Mouse (Mus musculus) kidney, postnatal 10 days (tissue): ENCODE data around the gene Gm4969.
A peak's percentile ranks its signal among the peaks of the same experiment; 100 is the strongest.
"Not testable (repeated sequence)": the region's sequence is repeated elsewhere in the genome, so short reads cannot be mapped to it uniquely, and the experiment has no call there.

Experiments
- DNase-seq: peaks from one replicate; pipeline ENCODE4 v3.0.0; 2021; ENCODE audit warnings: mixed read lengths

Gm4969 gene

DNA sequence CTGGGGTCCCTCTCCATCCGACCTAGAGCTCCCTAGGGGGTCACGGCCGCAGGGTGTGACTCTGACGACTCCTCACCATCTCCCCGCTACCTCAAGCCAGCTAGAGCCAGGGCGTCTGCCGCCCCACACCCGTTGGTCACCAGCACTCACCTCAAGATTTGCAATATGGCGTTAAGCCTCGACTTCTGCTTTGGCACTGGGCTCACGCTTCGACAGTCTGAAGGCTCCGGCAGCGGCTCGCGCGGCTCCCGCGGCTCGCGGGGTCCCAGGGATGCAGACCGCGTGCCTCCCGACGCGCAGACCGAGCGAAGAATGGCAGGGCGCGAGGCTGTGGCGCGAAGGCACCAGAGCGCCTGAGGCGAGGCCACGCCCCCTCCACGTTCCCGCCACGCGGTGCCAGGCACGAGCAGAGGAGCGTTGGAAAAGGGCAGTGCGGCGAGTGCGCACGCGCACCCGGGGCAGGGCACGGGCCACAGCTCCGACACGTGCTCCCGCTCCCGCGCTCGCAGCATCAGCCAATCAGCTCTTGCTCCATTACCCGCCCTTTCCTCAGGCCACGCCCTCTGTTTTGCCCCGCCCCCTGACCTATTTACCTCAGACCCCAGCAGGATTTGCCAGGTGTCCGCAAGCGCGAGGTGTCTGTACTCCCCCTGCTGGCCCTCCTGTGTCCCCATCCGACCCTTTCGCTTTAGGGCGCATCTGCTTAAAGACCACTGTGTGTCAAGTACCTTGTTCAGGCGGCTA, at the start of gene Gm4969:
TSS of gene Gm4969 (minus strand) at position 341 of the 744 bp plus-strand sequence.
- peak; percentile 78 for DNase-seq

DNA sequence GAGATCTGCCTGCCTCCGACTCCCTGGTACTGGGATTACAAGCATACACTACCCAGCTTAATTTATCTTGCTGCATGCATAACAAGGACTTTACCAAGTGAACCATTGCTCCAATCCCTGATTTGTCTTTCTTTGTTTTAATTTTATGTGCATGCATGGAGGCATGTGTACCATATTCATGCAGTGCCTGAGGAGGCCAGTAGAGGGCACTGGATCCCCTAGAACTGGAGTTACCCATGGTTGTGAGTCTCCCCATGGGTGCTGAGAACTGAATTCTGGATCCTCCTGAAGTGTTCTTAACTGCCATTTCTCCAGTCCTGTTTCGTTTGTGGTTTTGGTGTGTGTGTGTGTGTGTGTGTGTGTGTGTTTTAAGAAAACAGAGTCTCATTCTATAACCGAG, 48.8 kb upstream of the Gm4969 start:
- DNase-seq = no peak

DNA sequence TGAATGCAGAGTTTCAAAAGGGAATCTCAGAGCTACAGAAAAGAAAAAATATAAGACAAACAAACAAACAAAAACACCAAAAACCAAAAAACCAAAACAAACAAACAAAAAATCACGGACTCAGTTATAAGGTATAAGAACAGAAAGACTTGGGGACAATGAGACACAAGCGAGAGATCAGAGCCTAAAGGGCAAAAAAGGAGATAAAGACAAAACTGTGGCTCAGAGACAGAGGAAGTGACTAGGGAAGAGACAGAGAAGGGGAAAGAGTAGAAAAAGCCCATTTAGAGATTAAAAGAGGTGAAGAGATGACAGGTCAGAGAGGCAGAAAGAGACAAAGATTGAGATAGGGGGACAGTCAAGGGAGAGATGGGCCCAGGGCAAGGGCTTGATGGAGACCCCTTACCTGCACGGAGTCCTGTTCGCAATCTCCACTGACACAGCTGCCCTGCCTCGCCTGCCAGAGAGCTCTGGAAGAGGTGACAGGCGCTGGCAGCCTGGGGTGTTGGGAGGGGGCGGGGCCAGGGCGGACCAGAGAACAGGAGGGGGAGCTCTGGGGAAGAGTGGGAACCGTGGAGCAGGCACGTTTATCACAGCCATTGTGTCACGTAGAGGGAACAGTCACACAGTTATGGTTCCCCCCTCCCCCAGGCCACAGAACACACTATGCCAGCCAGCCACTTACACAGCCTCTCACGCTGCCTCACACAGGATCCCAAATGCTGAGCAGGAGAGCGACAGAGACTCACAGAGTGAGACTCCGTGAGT, 47.7 kb upstream of the Gm4969 start, which contains the start of gene Gipr:
TSS of gene Gipr (minus strand) at position 472 of the 768 bp plus-strand sequence.
- peak; percentile 38 for DNase-seq

DNA sequence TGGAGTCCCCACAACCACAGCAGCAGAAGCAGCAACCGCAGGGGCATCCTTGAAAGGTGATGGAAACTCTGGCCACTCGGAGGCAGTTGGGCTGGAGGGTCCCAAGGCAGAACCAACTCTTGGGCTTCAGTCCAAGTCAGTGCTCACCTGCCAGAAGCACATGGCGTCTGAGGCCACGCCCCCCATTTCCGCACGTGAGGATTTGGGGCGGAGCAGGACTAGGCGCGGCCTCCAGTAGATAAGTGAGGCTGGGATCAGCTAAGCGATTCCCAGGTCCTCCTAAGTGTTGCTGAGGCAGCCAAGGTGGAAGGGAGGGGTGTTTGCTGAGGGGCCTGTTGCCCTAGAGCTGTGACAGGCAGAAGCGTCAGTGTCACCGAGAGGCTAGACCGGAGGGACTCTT, 46.8 kb upstream of the Gm4969 start:
- peak; percentile 41 for DNase-seq

DNA sequence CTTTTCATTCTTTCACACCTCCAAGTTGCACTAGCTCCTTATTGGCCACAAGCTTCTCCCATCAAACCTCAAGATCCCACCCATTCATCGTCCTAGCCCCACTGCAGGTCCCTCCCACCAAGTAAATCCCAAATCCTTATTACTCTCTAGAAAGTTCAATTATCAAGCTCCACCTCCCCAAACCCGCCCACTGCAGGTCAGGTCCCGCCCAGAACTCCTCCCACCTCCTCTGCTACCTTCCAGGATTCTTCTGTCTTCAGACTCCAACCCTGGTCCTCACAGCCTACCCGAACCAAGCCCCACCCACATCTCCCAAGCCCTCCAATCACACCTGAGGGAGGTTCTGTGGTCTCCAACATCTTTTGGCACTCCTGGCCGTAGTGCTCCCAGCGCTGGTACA, 46.0 kb upstream of the Gm4969 start:
- peak; percentile 62 for DNase-seq

DNA sequence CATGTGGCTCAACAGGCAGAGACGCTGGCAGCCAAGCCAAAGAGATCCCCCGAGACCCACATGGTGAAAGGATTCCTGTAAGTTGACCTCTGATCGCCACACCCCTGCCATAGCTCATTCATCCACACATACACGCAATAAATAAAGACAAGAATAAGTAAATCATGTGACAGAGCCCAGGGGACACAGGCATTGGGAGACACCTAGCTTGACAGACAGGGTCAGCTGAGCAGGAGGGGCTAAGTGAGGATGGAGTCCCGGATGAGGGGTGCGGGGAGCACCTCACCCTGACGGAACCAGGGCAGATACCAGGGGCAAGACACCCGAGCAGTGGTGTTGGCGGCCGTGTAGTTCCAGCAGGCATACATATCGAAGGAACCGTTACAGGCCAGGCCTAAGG, 45.6 kb upstream of the Gm4969 start:
- DNase-seq = no peak

DNA sequence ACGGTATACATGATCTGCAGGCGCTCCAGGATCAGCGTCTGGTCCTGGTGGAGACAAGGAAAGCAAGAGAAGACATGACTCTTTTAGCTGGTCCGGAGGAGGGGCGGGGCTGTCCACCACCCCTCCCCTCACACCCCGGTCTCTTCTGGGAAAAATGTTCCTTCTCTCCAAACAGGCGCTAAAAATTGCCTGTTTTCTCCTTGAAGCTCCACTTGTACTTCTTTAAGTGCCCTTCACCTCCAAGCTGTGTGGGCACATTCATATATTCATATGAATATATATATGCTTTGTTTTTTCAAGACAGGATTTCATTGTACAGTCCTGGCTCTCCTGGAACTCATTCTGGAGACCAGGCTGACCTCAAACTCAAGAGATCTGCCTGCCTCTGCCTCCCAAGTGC, 44.8 kb upstream of the Gm4969 start:
- DNase-seq = no peak

DNA sequence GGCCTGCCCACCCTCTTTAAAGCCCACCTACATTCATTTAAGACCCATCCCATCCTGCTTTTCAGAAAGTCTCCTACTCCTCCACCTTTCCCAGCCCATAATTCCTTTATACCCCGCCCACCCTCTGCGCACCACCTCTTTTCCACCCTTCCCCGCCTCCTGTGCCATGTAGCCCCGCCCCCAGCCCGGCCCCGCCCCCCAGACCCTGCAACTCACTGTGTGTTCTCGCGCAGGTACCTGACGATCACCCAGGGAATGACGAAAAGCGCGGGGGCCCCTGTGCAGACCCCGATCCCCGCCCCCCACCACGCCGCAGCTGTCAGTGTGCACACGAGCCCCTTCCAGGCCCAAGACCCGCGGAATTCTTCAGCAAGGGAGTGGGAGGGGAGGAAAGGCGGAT, 41.9 kb upstream of the Gm4969 start:
- peak; percentile 70 for DNase-seq

DNA sequence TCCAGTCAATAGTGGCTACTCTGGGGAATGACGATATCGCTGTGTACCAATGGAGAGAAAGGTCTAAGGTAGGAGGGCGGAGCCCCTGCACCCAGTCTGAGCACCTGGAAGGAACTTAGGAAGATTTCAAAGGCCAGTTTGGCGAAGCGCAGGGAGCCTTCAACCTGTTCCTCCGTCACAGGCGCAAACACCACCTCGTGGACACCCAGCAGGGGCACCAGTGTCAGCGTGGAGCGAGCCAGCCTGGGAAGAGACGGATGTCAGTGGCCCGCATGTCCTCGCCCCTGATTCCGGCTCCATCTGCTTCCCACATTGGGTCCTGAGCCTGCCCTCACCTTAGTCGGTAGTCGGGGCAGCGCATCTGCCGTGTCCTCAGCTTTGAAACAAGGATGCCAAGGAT, 41.2 kb upstream of the Gm4969 start:
- no peak for DNase-seq

DNA sequence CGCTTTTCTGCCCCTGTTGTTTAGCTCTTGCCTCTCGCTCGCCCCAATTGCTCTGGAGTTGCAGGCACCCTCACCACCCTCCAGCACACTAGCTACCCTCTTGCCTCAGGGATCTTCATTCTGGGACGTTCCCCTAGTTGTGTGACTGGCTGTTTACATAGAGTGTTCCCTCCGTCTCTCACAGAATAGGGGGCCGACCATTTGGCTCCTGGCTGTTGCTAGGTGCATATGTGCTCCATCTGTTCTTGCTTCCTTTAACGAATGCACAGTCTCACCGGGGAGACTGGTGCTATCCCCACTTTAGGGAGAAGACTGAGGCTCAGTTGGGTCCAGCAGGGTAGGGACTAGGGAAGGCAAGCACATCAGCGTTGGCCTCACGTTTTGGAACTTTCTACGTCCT, 40.4 kb upstream of the Gm4969 start:
- no peak for DNase-seq

DNA sequence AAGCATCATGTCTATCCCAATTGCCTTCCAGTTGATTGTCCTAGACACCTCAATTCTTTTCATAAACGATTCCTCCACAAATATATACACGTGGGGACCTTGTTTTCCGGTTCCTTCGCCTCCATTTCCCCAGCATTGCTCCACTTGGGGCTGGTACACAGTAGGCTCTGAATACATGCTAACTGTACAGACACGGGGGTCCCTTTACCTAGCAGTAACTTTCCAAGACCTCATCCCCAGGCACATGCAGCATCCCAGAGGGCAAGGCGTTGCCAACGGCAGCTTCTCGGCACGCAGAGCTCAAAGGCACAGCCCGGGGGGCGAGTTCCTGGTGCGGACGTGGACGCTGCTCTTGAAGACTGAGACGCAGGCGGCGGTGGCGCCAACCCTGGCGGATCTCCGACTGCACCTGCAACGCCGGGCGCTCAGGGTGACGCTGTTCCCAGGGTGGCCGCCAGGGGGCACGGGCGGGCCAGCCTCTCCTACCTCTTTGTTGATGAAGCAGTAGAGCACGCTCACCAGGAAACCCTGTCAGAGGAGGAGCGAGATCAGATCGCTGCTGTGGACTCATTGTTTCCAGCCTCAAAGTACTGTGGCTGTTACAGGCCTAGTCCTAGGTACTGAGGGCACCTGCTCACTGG, 39.1 kb upstream of the Gm4969 start:
- DNase-seq = peak; percentile 94

DNA sequence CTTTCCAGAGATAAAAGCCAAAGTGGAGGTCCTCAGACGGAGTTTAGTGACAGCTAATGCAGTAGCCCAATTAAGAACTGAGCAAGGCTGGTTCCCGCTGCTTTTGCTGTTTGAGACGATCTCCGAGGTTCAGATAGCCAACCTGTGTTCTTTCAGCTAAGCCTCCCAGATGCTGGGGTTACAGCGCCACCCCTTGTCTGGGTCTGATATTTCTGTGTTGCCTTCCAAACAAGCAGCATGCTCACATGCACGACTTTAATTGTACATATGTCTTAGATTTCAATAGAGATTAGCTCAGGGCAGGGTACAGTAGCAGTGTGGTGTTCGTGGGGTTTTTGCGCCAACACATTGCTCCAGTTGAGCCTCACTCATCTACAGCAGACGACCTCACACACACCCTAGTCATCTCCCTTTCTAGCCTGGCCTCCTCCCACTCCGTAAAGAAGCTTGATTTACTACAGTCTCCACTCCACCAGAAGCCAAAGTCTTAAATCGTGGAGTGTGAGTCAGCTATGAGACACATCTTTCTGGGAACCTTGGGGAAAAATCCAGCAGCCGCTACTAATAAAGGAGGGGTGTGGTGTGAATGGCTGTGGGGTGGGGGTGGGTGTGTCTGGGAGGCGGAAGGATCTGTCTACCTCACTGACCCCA, 37.8 kb upstream of the Gm4969 start:
- DNase-seq = peak; percentile 44

DNA sequence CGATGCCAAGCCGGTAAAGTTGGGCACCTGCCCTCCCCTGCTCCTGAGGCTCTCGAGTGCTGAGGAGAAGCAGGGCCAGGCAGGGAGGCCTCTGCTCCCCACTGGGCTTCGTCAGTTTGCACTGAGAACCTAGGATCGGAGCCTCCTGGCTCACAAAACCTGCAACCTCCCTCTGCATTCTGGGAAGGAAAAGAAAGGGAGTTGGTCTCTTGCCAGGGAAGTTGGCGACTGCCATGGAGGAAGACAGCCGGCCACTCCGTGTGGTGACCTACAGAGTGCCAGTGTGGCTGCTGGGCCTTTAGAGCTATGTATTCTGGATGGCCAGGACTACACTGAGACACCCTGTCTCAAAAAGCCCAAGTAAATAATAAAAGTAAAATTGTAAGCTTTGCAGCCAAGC, 36.6 kb upstream of the Gm4969 start:
- no peak for DNase-seq

DNA sequence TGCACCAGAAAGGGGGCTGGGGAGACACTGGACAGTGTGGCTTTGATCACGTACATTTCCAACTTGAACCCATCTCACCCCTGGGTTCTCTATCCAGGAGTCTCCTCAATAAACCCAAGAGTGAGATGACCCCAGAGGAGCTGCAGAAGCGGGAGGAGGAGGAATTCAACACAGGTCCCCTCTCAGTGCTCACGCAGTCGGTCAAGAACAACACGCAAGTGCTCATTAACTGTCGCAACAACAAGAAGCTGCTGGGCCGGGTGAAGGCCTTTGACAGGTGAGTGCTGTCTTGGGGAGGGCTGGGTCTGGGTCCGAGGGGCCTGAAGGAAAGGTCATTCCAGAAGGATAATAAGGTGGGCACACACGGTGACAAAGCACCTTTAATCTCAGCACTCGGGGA, 33.0 kb upstream of the Gm4969 start:
- not testable (repeated sequence) for DNase-seq

DNA sequence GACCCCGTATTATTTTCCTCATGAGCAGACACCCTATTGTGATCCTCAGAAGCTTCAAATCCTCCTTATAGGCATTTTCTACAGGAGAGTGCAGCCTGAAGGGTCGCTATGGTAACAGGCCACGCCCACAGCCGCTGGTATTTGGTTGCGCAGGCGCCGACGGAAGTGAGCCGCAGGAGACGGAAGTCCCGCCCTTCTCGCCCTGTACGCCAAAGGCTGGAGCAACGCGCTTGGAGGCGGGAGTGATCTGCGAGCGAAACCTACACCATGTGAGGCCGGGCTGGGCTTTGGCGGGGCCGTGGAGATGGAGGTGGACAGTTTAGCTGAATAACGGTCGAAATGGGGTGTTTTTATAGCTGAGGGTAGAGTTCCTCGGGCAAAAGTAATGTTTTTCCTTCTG, 31.5 kb upstream of the Gm4969 start, which contains the start of gene Snrpd2:
TSS of gene Snrpd2 (plus strand) at position 97 of the 400 bp plus-strand sequence.
- DNase-seq = peak; percentile 100

DNA sequence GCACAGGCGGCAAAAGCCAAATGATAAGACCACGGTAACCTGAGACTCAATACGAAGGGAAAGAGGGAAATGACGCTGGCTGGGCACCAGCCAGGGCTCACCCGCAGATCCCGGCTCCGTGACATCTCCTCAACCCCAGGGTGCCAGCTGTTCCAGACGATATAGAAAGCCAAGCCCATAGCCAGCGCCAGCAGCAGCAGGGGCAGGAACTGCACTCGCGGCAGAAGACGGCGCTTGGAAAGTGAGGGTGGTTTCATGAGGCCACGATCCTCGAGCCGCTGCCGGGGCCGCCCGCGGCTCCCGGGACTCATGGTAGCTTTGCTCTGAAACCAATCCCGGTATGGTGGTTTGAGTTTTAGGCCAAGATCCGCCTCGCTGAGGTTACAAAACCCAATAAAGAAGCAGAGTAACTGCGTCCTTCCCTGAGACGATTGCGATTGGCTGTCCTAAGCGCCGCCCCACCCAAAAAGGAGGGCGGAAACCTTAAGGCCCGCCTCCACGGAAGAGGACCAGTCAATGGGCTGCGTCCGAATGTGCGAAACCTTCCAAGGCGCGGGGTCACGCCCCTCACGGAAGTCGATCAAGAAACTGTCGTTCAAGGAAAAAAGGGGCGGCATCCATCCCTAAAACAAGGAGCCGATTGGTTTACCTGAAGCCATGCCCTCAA, 30.8 kb upstream of the Gm4969 start, which contains the start of gene Qpctl:
TSS of gene Qpctl (minus strand) at position 417 of the 667 bp plus-strand sequence.
- DNase-seq = peak; percentile 99

DNA sequence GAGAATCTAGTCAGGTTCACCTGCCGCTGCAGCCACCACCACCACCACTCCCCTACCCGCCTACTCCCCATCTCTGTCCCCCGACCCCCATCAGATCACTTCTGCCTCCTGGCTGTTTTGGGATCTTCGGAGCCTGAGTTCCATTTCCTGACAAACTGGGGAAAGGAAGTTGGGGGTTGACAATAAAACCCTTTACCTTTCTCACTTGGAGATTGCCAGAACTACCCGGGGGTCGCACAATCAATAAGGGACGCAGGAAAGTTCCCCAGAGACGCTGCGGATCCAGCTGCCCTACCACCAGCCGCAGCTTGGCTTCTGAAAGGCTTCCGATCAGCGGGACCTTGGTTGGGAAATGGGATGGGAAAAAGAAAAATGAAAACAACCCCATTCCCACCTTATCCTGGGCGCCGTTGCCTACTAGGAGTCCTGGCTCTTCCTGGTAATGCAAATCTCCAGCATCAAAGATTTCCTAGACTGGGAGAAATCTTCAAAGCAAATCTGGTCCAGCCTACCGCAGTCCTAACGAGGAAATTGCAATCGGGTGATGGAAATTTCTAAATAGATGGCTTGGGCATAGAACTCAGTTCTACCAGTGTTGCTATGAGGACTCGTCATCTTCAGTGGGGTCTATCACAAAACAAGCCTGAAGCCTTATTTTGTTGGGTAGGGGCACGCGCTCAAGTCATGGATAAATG, 30.2 kb upstream of the Gm4969 start:
- no peak for DNase-seq

DNA sequence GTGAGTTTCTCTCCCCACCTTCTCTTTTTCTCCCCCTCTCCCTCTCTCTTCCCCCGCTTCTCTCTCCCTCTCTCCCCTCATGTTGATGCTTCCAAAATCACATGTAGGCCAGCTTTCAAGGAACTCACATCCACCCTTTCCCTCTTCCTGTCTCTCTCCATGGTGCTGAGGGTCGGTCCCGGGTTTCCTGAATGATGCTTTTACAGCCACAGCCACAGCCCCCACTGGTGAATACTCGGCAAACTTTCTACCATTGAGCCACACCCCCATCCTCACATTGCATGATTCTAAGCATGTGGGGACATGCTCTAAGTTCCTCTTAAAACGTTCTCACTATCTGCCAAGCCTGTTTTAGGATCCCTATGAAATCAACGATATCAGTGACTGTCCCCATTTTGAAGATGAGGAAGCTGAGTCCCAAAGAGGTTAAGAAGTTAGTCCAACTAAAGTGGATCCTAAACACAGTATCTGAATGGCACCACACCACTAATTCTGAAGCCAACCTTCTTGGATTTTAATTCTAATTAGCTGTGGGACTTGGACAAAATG, 29.4 kb upstream of the Gm4969 start:
- peak; percentile 50 for DNase-seq

DNA sequence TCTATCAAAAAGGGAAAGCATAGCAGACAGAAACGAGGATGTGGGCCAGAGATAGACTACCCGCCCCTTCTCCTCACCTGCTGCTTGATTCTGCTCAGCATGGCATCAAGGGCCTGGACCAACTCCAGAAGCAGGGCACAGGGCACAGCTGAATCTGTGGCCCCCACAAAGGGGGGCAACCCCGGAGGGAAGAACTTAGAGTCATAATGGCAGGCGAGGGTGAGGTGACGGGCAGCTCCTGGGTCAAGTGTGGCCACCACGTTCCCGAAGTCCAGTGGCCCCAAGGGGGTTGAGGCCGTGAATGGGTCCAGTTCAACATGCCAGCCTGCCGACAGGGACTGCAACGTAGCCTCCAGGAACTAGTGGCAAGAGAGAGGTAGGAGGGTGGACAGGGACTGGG, 28.6 kb upstream of the Gm4969 start:
- DNase-seq = no peak

DNA sequence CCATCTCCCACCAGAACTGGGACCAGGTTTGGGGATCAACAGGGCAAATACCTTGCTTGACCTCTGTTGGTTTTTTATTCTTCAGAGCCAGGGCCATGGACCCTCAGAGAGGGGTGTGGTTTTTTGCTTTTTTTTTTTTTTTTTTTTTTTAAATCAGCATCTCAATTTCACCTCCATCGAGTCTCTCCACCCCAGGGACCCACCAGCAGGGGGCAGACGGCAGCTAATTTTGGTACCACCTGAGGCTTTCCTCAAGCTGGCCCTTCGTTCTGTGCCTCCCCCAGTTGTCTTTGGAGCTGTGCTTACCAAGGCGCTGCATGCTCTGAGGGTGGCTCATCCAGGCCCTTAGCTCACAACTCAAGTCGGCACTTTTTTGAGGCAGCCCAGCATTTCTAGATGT, 19.2 kb upstream of the Gm4969 start:
- peak; percentile 83 for DNase-seq

DNA sequence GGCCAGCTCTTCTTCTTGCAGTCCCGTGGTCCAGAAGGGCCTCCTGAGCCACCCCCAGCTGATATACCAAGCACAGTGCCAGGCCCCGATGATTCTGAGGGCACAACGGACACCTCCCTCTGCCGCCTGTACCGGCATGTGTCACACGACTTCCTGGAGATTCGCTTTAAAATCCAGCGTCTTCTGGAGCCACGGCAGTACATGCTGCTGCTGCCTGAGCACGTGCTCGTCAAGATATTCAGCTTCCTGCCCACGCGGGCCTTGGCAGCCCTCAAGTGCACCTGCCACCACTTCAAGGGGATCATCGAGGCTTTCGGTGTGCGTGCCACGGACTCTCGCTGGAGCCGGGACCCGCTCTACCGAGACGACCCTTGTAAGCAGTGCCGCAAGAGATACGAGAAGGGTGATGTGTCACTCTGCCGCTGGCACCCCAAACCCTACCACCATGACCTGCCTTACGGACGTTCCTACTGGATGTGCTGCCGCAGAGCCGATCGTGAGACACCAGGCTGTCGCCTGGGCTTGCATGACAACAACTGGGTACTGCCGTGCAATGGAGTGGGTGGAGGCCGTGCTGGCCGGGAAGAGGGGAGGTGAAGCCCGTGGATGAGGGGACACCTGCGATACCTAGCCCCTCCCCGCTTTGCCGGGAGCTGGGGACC, 18.6 kb upstream of the Gm4969 start:
- DNase-seq = no peak
